Mouse (Mus musculus) common myeloid progenitor, adult 5-6 weeks (primary cell): ENCODE measurements around the gene Ten1. TPM values are rescaled to one million over a fixed set of nuclear protein-coding genes. Genes with fewer than 3 reads are reported as not detected.

Experiments
- ATAC-seq: replicated peaks from 2 replicates; pipeline ENCODE4 v1.8.0; 2016; ENCODE audit warnings: low read depth, mild to moderate bottlenecking, moderate TSS enrichment, inconsistent platforms; ENCODE audit not compliant: poor library complexity, severe bottlenecking
- total RNA-seq: library from RNA; stranded (forward); fragments of 200-1000, 187-1606 nt; gene quantifications from 2 replicates; pipeline ENCODE4 v1.2.3, GENCODE M21; 2017

Ten1 gene
- total RNA-seq, 1 experiment from 2014 or later: 21.5 TPM

DNA sequence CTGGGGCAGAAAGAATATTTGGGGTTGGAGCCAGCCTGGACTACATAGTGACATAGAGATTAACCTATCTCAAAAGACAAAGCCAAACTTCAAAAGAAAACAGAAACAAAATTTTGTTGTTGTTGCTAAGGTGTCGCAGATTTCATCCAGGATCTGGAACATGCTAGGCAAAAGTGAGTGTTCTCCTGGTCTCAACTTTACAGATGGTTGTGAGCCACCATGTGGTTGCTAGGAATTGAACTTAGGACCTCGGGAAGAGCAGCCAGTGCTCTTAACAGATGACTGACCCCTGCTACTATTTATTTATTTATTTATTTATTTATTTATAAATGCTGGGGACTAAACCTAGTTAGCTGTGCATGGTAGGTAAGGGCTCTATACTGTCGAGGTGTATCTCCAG, 2.3 kb upstream of the Ten1 start:
- ATAC-seq: no peak

DNA sequence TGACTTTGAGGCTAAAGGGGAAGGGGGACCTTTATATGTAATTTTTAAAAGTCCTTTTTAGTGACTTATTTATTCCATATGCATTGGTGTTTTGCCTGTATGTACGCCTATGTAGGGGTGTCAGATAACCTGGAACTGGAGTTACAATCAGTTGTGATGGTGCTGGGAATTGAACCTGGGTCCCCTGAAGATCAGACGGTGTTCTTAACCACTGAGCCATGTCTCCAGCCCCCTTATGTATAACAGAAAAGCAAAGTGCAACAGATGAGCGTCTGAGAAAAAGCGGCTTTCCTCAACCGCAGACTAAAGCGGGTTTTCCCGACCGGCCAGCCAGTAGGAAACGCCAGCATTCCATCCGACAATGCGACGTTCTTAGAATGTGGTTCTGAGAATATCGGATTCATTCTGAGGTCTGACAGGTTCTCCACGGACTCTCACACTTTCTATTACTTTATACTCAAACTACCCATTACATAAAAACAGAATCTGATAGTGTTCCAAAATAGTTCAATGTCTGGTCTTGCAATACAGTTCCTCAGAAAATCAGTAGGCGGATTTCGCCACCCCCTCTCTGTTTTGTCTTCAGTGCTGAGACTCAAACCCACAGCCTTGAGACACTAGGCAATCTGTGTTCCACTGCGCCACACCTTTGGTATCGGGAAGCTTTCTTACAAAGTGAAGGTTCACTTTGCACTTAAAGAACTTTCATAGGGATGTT, 1.6 kb upstream of the Ten1 start:
- no peak for ATAC-seq

DNA sequence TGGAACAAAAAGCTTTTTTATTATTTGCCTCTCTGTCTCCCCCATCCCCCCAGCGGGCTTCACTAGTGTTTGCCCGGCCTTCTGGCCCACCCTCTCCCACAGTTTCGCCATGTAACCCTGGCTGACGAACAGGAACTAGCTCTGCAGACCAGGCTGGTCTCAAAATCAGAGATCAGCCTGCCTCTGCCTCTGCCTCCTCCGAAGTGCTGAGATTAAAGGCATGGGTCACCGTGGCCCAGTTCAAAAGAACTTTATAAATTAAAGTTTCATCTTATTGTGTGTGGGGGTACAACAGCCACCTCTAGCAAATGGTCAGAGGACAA, 1.1 kb upstream of the Ten1 start:
- no peak for ATAC-seq

DNA sequence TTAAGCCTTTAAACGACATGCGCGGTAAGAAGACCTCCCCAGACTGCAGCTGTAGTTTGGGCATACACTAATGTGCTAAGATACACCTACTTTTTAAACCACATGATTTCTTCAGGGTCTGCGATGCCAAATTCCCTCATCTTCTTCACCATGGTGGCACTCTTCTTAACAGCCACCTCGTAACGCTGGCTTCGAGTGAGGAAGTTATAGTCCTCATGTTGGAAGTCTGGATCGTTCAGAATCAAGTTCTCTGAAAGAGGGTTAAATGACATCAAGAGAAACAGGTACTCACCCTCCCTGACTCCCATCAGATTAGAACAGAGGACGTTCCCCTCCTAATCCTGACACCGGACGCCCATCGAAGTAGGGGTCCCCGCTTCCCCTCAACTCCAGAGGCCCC, 523 bp upstream of the Ten1 start:
- ATAC-seq: no peak

DNA sequence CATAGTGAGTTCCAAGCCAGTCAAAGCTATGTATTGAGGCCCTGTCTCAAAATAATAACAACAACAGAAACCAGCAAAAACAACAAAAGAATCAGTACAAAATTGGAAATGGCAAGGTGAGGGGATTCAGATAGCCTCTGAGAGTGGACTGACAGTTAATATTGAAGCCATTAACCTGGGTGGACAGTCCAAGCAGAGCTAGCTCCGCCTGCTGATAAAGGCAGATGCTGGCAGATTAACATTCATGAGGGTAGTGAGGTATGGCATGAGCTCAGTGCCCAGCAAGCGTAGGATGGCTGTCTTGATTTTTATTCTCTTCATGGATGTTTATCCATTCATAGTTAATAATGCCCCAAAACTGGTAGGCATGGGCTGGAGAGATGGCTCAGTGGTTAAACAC, 2.5 kb downstream of the Ten1 start:
- ATAC-seq: no peak

DNA sequence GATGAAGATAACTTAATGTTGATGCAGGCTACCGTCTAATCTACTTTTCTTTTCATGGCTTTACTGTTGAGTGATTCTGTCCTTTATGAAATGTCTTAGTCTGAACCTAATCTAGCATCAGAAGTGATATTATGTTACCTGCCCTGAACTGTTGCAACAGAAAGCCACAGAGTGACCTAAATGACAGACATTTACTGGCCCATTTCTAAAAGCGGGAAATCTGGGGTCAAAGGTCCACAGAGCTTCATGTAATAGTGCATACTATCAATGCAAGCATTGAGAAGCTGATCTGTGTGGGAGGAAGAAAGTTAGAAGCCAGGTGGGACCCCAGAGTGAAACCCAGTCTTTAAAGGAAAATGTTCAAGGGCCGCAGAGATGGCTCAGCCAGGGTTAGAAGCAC, 4.5 kb downstream of the Ten1 start:
- ATAC-seq: no peak

DNA sequence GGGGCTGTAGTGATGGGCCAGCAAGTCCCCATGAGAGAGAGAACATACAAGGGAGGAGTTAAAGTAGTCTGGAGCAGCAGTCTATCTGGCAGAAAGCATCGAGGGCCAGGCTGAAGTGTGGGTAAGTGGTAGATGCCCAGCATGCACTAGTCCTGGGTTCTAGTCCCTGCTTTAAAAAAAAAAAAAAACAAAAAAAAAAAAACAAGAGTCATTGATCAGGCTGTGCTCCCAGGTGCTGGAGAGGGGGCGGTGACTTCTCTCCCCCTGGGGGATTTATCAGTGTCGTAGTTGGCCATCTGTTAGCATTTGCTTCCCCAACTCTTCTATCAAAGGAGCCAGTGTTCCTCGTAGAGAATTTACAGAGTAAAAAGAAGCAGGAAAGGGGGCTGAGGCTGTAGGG, 8.0 kb downstream of the Ten1 start:
- no peak for ATAC-seq

DNA sequence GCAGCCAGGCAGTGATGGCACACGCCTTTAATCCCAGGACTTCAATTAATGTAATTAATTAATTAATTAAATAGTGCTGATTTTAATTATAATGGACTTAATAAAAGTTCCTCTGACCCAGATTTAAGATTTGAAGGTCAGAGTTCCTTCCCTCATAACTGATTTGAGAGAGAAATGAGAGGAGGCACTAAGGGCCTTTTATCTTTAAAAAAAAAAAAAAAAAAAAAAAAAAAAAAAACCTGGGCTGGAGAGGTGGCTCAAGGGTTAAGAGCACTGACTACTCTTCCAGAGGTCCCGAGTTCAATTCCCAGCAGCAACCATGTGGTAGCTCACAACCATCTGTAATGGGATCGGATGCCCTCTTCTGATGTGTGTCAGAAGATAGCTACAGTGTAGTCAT, 10.0 kb downstream of the Ten1 start:
- no peak for ATAC-seq

DNA sequence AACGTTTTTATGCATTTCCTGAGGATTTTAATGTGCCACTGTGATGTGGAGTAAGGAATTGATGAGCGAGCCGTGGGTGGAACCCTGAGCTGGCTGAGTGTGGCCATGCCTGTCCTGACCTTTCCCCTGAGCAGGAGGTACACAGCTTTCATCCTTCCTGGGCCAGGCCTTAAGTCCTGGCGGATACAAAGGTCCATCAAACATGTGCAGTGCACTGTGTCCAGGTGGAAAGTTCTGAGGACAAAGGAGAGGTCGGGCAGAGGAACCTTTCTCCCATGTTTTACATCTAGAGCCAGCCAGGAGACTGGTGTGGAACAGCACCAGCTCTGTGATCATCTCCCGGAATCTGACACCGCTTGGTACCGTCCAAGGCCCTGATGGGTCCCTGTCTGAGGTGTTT, 10.6 kb downstream of the Ten1 start:
- no peak for ATAC-seq

DNA sequence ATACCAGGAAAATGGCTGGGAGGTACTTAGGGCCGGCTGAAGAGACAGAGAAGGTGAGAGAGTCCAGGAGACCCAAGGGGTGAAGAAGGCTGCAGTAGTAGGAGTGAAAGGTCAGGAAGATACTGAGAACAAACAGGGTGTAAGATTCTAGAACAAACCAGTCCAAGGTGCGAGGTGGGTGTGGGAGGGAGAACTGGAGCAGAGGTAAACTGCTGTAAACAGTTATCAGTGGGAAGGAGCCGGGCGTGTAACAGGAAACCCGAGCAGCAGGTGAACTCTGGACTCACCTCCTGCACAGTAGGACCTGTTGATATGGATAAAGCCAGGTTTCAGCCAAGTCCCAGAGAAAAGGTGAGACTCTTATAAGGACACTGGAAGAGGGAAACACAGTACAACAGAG, 12.0 kb downstream of the Ten1 start:
- ATAC-seq: no peak

DNA sequence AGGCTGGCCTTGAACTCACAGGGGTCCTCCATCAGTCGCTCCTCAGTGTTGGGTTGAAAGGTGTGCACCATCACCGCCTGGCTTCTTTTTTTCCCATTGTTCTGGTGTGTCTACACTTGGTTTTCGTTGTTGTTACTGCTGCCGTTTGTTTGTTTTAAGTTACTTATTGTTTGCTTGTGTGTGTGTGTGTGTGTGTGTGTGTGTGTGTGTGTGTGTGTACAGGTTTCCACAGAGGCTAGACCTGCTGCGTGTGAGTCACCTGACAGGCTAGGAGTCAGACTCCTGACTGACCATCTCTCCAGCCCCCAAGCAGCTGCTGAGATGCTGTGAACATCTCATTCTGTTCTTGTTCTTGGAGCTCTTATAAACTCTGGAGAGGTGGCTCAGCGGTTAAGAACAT, 14.2 kb downstream of the Ten1 start:
- ATAC-seq: no peak

DNA sequence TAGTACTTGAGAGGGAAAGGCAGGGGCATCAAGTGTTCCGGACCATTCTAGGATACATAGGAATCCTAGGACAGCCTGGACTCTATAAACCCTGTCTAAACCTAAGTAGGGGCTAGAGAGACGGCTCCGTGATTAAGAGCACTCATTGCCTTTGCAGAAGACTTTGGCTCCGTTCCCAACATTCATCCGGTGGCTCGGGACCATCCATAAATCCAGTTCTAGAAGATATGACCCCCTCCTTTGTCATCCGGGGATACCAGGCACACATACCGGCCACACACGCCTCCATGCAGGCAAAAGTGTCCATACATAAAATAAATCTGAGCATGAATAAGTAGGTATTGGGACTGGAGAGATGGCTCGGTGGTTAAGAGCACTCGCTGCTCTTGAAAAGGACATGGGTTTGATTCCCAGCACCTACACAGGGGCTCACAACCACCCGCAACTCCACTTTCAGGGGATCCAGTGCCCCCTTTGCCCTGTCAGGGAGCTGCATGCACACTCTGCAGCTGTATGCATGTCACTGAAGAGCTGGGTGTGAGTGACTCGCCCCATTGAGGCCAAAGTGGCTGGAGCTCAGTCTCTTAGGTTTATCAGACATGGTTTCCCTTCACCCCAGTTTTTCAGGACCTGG, 15.3 kb downstream of the Ten1 start:
- ATAC-seq: no peak

DNA sequence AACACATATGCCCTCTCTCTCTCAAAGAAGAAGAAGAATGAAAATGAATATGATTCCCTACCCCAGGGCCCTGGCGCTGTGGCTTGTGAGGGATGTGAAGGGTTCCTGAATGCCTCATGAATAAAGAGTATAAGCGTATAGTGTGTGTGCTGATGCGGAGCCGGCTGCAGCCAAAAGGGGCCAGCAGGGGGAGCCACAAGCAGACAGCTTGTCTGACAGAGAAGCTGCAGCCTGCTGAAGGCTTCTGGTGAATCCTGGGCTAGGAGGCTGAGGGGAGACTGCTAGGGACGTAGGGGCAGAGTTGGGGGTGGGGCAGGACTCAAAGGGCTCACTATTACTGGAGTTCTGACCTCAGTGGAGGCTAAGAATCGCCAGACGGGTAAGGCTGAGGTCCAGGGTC, 16.5 kb downstream of the Ten1 start:
- ATAC-seq: no peak

DNA sequence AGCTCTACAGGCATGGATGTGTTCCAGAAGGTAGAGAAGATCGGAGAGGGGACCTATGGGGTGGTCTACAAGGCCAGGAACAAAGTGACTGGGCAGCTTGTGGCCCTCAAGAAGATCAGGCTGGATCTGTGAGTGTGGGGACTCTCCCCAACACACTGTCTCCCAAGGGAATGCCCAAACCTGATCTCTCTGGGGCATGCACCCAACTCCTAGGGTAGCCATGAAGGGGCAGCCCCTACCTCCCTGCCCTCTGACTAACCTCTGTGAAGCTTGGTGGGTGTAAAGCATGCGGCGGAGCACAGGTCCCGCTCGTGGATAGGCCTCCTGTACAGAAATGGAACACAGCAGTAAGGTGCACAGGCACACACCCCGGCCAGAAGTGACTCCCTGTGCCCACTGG, 17.3 kb downstream of the Ten1 start:
- ATAC-seq: no peak

DNA sequence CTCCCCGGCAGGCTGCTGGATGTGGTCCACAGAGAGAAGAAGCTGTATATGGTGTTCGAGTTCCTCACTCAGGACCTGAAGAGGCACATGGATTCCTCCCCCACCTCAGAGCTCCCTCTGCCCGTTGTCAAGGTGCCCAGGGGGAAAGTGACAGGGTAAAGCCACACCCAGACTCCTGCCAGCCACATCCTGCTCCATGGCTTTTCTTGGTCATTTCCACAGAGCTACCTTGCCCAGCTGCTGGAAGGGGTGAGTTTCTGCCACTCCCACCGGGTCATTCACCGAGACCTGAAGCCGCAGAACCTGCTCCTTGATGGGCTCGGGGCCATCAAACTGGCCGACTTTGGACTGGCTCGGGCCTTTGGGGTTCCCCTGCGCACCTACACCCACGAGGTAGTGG, 17.9 kb downstream of the Ten1 start:
- ATAC-seq: no peak

DNA sequence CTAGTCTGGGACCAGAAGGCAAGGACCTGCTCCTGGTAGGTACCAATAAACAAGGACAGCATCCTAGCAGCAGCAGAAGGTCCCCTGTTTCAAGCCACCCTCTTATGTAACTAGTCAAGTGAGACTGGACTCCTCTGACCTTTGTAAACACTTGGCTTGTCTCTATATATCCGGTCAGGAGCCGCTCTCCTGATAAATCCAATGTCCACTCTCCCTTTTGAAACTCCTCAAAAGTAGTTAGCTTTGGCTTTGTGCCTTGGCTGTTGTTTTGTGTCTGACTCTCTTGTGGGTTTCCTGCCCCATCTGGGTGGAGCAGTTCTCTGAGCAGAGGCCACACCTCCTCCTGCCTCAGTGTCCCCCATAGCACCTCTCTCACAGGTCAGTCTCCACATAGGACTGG, 19.6 kb downstream of the Ten1 start:
- no peak for ATAC-seq

DNA sequence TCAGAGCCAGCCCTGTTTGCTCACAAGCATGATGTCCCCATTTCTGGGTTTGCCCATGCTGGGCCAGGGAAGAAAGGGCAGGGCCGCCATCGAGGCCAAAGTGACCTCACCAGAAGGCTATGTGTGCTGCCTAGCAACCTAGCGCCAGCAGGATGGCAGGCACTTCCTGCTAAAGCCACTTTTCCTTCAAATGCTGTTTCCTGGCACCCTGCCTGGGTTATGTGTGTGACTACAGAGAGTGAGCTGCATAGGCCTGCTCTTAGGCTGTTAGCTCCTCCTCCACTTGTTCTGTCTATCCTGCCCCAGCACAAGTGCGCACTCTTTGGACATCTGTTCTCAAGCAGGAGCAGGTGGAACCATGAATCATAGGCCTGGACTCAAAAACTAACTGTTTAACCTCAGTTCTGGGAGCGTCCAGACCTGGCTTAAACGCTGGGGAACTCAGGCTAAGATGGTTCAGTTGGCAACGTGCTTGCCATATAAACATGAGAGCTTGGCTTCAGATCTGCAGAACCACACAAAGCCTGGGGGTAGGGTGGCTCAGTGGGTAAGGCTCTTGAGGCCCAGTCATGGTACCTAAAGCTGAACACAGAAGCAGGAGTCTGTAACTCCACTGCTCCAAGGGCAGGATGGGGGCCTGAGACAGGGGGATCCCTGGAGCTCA, 20.2 kb downstream of the Ten1 start:
- ATAC-seq: peak; percentile 72

DNA sequence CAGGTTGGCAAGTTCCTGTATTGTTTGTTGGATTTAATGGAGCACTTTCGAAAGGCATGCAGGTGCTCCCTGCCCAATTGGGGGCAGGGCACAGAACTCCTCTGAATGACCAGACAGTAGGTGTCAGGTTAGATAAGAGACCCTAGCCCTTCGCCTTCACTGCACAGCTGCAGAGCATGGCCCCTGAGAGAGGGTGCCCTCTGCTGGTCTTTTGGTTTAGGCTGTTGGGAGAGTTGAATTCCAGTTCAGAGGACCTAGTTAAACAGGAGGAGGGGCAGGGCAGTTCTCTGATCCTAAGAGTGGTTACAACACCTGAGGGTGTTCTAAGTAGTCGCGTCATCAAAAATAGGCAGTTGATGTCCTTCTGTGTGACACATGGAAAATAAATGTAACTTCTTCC, 21.2 kb downstream of the Ten1 start:
- ATAC-seq: peak; percentile 38; the same call in 1 of the 2 replicates

DNA sequence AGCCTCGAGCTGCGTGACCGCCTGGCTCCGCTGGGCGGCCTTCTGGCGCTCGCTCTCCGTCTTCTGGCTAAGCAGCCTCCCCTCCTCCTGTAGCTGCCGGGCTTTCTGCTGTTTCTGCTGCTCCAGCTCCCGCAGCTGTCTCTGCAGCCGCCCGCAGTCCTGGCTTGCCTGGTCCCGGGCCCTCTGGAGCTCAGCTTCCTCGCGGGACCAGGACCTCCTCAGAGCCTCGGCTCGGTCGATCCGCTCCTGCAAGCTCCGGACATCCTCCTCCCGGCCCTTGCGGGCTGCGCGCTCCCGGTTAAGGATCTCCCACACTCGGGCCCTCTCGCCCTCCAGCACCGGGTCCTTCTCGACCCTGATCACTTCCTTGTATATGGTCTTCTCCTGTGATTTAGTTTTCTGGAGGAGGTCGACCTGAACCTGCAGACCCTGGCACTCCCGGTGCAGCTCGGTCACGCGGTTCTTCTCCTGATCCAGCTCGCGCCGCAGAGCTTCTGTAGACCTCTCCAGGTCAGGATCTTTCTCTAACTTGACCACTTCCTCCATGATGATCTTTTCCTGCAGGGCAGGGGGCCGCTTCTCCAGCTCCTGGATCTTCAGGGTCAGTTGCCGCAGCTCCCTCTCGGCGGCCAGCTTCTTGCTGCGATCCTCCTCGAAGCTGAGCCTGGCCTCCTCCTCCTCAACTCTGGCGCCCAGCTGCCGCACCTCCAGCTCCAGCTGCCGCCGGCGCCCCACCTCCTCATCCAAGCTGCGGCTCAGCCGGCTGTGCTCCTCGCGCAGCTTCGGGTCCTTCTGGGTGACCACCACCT, 23.5 kb downstream of the Ten1 start:
- ATAC-seq: no peak

DNA sequence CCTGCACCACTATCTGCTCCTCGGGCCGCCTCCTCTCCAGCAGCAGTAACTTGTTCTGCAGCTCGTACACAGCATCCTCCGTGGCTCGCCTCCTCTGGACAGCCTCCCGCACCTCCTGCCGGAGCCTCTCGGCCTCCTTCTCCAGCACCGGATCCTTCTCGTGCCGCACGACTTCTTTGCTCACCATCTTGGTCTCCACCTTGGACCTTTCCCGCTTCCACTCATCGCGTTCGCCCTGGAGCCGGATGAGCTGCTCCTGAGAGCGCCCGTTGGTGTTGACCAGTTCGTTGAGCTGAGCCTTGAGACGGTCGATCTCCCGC, 24.0 kb downstream of the Ten1 start:
- no peak for ATAC-seq

DNA sequence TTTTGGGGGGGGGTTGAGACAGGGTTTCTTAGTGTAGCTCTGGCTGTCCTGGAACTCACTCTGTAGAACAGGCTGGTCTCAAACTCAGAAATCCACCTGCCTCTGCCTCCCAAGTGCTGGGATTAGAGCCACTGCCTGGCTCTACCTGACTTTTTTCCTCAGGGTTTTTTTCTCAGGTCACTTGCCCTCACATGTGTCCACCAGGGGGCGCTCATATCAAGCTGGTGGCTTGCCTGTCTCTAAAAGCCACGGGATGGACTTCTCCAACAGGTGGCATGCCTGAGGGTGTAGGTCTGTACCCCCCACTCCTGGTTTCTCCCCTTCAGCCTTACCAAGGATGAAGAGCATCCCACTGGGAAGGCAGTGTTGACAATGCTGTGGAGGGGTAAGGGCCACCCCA, 27.8 kb downstream of the Ten1 start:
- ATAC-seq: peak; percentile 65
